Mouse (Mus musculus) intestine, embryonic 14.5 days (tissue): ENCODE results near the gene Vwce. TPM values are rescaled to one million over a fixed set of nuclear protein-coding genes. Genes with fewer than 3 reads are reported as not detected.

Experiments used
- ATAC-seq: fragments of 200-750 bp; cut with Nextera tagmentation; replicated peaks from 2 replicates; pipeline ENCODE4 v1.8.0; 2017; ENCODE audit warnings: low read depth, moderate number of reproducible peaks, moderate TSS enrichment, moderate library complexity; ENCODE audit not compliant: low FRiP score, low TSS enrichment
- DNase-seq: peaks from one replicate; pipeline ENCODE4 v3.0.0-alpha.2; 2018; ENCODE audit warnings: low spot score
- H3K27ac ChIP-seq: fragments of 300-500 bp; sonication (generic); 2 replicates; pipeline ENCODE4 v1.5.1; 2014; ENCODE audit warnings: low read depth, mild to moderate bottlenecking, control low read depth
- H3K27me3 ChIP-seq: fragments of 300-500 bp; sonication (generic); replicated peaks from 2 replicates; pipeline ENCODE4 v1.6.1; 2014; ENCODE audit warnings: low read length, control low read depth; ENCODE audit not compliant: control insufficient read depth, insufficient read depth
- H3K36me3 ChIP-seq: fragments of 300-500 bp; sonication (generic); 2 replicates; pipeline ENCODE4 v1.6.1; 2014; ENCODE audit warnings: low read length, control low read depth; ENCODE audit not compliant: control insufficient read depth, insufficient read depth
- H3K4me1 ChIP-seq: fragments of 300-500 bp; sonication (generic); replicated peaks from 2 replicates; pipeline ENCODE4 v1.6.1; 2014; ENCODE audit warnings: low read length, control low read depth, mixed read lengths; ENCODE audit not compliant: control insufficient read depth, insufficient read depth
- H3K4me2 ChIP-seq: fragments of 300-500 bp; sonication (generic); 2 replicates; pipeline ENCODE4 v1.6.1; 2014; ENCODE audit warnings: low read length
- H3K4me3 ChIP-seq: fragments of 300-500 bp; sonication (generic); 2 replicates; pipeline ENCODE4 v1.5.1; 2014; ENCODE audit warnings: low read depth, low read length, control low read depth, mixed read lengths
- H3K9ac ChIP-seq: fragments of 300-500 bp; sonication (generic); 2 replicates; pipeline ENCODE4 v1.6.1; 2014; ENCODE audit warnings: mild to moderate bottlenecking, low read length
- H3K9me3 ChIP-seq: fragments of 300-500 bp; sonication (generic); 2 replicates; pipeline ENCODE4 v1.6.1; 2016; ENCODE audit warnings: low read length, control low read depth; ENCODE audit not compliant: control insufficient read depth
- WGBS: fragments of 180-500 bp; shearing (Covaris S2); extraction: QIAGEN DNeasy Blood & Tissue Kit; methylation state at CpG from one replicate; pipeline ENCODE4 v1.1.7; 2014; 5-methylcytosine and 5-hydroxymethylcytosine counted together
- polyA plus RNA-seq: library from polyadenylated mRNA; unstranded; fragments of >200 nt; fragmentation: Nextera tagmentation; extraction: Ambion mirVana; gene quantifications from 2 replicates; pipeline ENCODE4 v1.2.1, GENCODE M21; 2014

Gene Vwce
- polyA plus RNA-seq = 1.5 and 2.8 TPM in 2 replicates

- WGBS = 1% methylated on average over 32 of the region's 32 CpGs
- Histone ChIP-seq H3K9ac (peak within 1 kb of the TSS; percentile 43), H3K4me3 (peak within 1 kb of the TSS; percentile 31), H3K36me3 (peaks cover 21% of the 10 kb centered on the region), H3K27ac (no peak within 1 kb of the TSS), H3K27me3 (no peaks in the 10 kb centered on the region), H3K4me1 (peaks cover 17% of the 10 kb centered on the region), H3K4me2 (peak within 1 kb of the TSS; percentile 98), H3K9me3 (no peaks in the 10 kb centered on the region)
- DNase-seq = peak; percentile 83
- ATAC-seq = peak; percentile 76
Measured at GRCm38 (mm10) chr19:10634106-10634871, at the start of gene Vwce. TSS of gene Vwce (plus strand) at chr19:10634213.

- no peaks in the 10 kb centered on the region for H3K4me1 ChIP-seq
- DNase-seq (no peak), ATAC-seq (no peak)
- no peak overlapping the region for H3K4me2 ChIP-seq
- 74% methylated on average over 8 of the region's 8 CpGs for WGBS
- no peak overlapping the region for H3K4me3 ChIP-seq
- H3K27ac ChIP-seq = no peak overlapping the region
- 0 out of 2 replicates have a peak, but pooled peaks cover 4% of the 10 kb centered on the region for H3K36me3 ChIP-seq
- no peak overlapping the region for H3K9ac ChIP-seq
- H3K27me3 ChIP-seq = no peaks in the 10 kb centered on the region
- H3K9me3 ChIP-seq = no peaks in the 10 kb centered on the region
Measured at GRCm38 (mm10) chr19:10585112-10585511, 48.9 kb upstream of the Vwce start.

- no peak overlapping the region for H3K4me3 ChIP-seq
- H3K27ac ChIP-seq = no peak overlapping the region
- no peaks in the 10 kb centered on the region for H3K4me1 ChIP-seq
- no peaks in the 10 kb centered on the region for H3K9me3 ChIP-seq
- no peaks in the 10 kb centered on the region for H3K27me3 ChIP-seq
- H3K36me3 ChIP-seq = peaks cover 8% of the 10 kb centered on the region; the same call in 1 of the 2 replicates
- WGBS = 89% methylated on average over 8 of the region's 8 CpGs
- ATAC-seq (no peak), DNase-seq (no peak)
- H3K9ac ChIP-seq = no peak overlapping the region
- no peak overlapping the region for H3K4me2 ChIP-seq
Measured at GRCm38 (mm10) chr19:10587231-10587630, 46.8 kb upstream of the Vwce start.

GRCm38 (mm10) chr19:10589127-10589857 is 44.7 kb upstream of the Vwce start:
- H3K4me3 ChIP-seq = no peak overlapping the region
- ATAC-seq (no peak), DNase-seq (no peak)
- no peaks in the 10 kb centered on the region for H3K27me3 ChIP-seq
- H3K4me1 ChIP-seq = no peaks in the 10 kb centered on the region
- peaks cover 28% of the 10 kb centered on the region for H3K36me3 ChIP-seq
- WGBS = 70% methylated on average over 5 of the region's 5 CpGs
- no peak overlapping the region for H3K4me2 ChIP-seq
- H3K27ac ChIP-seq = no peak overlapping the region
- no peaks in the 10 kb centered on the region for H3K9me3 ChIP-seq
- no peak overlapping the region for H3K9ac ChIP-seq

- no peak for ATAC-seq
- DNase-seq = no peak
- Histone ChIP-seq H3K9ac (no peak overlapping the region), H3K4me2 (no peak overlapping the region), H3K27ac (no peak overlapping the region), H3K36me3 (peaks cover 29% of the 10 kb centered on the region), H3K9me3 (no peaks in the 10 kb centered on the region), H3K4me1 (no peaks in the 10 kb centered on the region), H3K27me3 (no peaks in the 10 kb centered on the region), H3K4me3 (no peak overlapping the region)
- WGBS = 72% methylated on average over 3 of the region's 3 CpGs
Measured at GRCm38 (mm10) chr19:10590301-10590700, 43.7 kb upstream of the Vwce start.

GRCm38 (mm10) chr19:10591659-10592377 is 42.2 kb upstream of the Vwce start:
- H3K27ac ChIP-seq = no peak overlapping the region
- ATAC-seq (no peak), DNase-seq (no peak)
- H3K36me3 ChIP-seq = peaks cover 36% of the 10 kb centered on the region
- no peaks in the 10 kb centered on the region for H3K27me3 ChIP-seq
- H3K4me3 ChIP-seq = no peak overlapping the region
- no peak overlapping the region for H3K9ac ChIP-seq
- no peak overlapping the region for H3K4me2 ChIP-seq
- no peaks in the 10 kb centered on the region for H3K9me3 ChIP-seq
- WGBS = 91% methylated on average over 6 of the region's 6 CpGs
- H3K4me1 ChIP-seq = no peaks in the 10 kb centered on the region

- Histone ChIP-seq H3K9ac (no peak overlapping the region), H3K4me1 (peaks cover 3% of the 10 kb centered on the region), H3K4me2 (no peak overlapping the region), H3K9me3 (no peaks in the 10 kb centered on the region), H3K27ac (no peak overlapping the region), H3K36me3 (peaks cover 32% of the 10 kb centered on the region), H3K4me3 (no peak overlapping the region), H3K27me3 (no peaks in the 10 kb centered on the region)
- WGBS = 43% methylated on average over 3 of the region's 3 CpGs
- ATAC-seq (no peak), DNase-seq (no peak)
Measured at GRCm38 (mm10) chr19:10598188-10598587, 35.8 kb upstream of the Vwce start.

- DNase-seq = no peak
- Histone ChIP-seq H3K36me3 (peaks cover 21% of the 10 kb centered on the region), H3K27ac (no peak overlapping the region), H3K27me3 (no peaks in the 10 kb centered on the region), H3K9ac (no peak overlapping the region), H3K4me2 (no peak overlapping the region), H3K4me3 (no peak overlapping the region), H3K9me3 (no peaks in the 10 kb centered on the region), H3K4me1 (peaks cover 10% of the 10 kb centered on the region)
- WGBS = 92% methylated on average over 2 of the region's 2 CpGs
- no peak for ATAC-seq
Measured at GRCm38 (mm10) chr19:10599648-10600047, 34.4 kb upstream of the Vwce start.
